Mouse (Mus musculus) ES-E14 (cell line): ENCODE results near the gene Trdn. TPM values are rescaled to one million over a fixed set of nuclear protein-coding genes. Genes with fewer than 3 reads are reported as not detected.
A peak's percentile ranks its signal among the peaks of the same experiment; 100 is the strongest.

ENCODE experiments used
- DNase-seq: peaks from one replicate; pipeline ENCODE4 v3.0.0-alpha.2; 2013; ENCODE audit warnings: low read depth, low spot score
- H3K27ac ChIP-seq: 2 replicates; pipeline ENCODE4 v1.5.1; 2012; ENCODE audit warnings: low read depth, mild to moderate bottlenecking, low read length, moderate library complexity, mixed read lengths; ENCODE audit not compliant: poor library complexity, insufficient read depth, severe bottlenecking
- H3K36me3 ChIP-seq: 2 replicates; pipeline ENCODE4 v1.6.1; 2012; ENCODE audit warnings: mild to moderate bottlenecking, low read length, moderate library complexity, mixed read lengths; ENCODE audit not compliant: control insufficient read depth, poor library complexity, insufficient read depth, severe bottlenecking
- H3K4me1 ChIP-seq, 2 experiments: fragments of 150-350 bp in 1 of 2; sonication (generic) in 1 of 2; 2 replicates each; pipeline ENCODE4 v1.6.1; 2012; ENCODE audit warnings: low read length in 2 of 2, mild to moderate bottlenecking in 1 of 2, mixed read lengths in 1 of 2; ENCODE audit not compliant: control insufficient read depth in 2 of 2, insufficient read depth in 2 of 2, poor library complexity in 1 of 2
- H3K4me3 ChIP-seq, 2 experiments: fragments of 150-350 bp in 1 of 2; sonication (generic) in 1 of 2; 2 replicates each; pipeline ENCODE4 v1.5.1; 2012; ENCODE audit warnings: low read length in 2 of 2, low read depth in 1 of 2, mild to moderate bottlenecking in 1 of 2, mixed read lengths in 1 of 2; ENCODE audit not compliant: insufficient read depth in 1 of 2, poor library complexity in 1 of 2, severe bottlenecking in 1 of 2
- H3K9ac ChIP-seq: 2 replicates; pipeline ENCODE4 v1.6.1; 2012; ENCODE audit warnings: low read depth, mild to moderate bottlenecking, low read length, mixed read lengths; ENCODE audit not compliant: poor library complexity, insufficient read depth, severe bottlenecking
- H3K9me3 ChIP-seq: fragments of 150-350 bp; sonication (generic); 2 replicates; pipeline ENCODE4 v1.6.1; 2012; ENCODE audit warnings: low read depth, mild to moderate bottlenecking, low read length; ENCODE audit not compliant: control insufficient read depth, insufficient read depth
- CHD2 ChIP-seq: IDR thresholded peaks from 2 replicates; pipeline ENCODE4 v1.6.1; 2014; ENCODE audit warnings: mild to moderate bottlenecking, low read depth, low read length, inconsistent platforms
- HCFC1 ChIP-seq: IDR thresholded peaks from 2 replicates; pipeline ENCODE4 v1.6.1; 2012; ENCODE audit warnings: low read length, inconsistent platforms, borderline replicate concordance; ENCODE audit not compliant: insufficient read depth
- MAFK ChIP-seq: IDR thresholded peaks from 2 replicates; pipeline ENCODE4 v1.6.1; 2014; ENCODE audit warnings: mild to moderate bottlenecking, low read depth, low read length, inconsistent platforms; ENCODE audit not compliant: insufficient read depth
- ZC3H11A ChIP-seq: IDR thresholded peaks from 2 replicates; pipeline ENCODE4 v1.6.1; 2012; ENCODE audit warnings: low read depth, mild to moderate bottlenecking, inconsistent platforms, low read length, borderline replicate concordance
- ZNF384 ChIP-seq: IDR thresholded peaks from 2 replicates; pipeline ENCODE4 v1.6.1; 2012; ENCODE audit warnings: low read depth, low read length, inconsistent platforms
- in situ Hi-C, 2 experiments: fragments of 600-800 bp; cut with MboI; formaldehyde crosslinking; loops; one replicate each; pipeline ENCODE4 v1.15.1; 2025; ENCODE audit warnings: low sequenced_read_pairs in 2 of 2, inconsistent platforms in 1 of 2; ENCODE audit not compliant: unreplicated experiment in 2 of 2
- total RNA-seq: library from RNA; depleted of rRNA; stranded (reverse); fragments of 300-350 nt; gene quantifications from 2 replicates; pipeline ENCODE4 v1.2.3, GENCODE M21; 2012

Gene Trdn
- total RNA-seq, 1 experiment = not detected

DNA sequence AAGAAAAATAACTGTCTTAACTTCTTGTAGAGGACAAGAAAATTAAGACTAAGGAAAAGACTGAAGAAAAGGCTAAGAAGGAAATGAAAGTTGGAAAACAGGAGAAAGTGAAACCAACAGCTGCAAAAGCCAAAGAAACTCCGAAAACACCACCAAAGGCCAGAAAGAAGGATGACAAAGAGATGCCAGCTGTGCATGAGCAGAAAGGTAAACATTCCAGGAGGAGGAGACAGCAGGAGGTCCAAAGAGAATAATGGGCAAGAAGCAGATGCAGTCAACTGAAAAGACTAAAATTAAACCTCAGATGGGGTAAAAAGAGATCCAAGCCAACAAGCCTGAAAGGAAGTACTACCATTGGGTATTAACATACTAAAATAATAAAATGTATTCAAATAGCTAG lies 115.6 kb downstream of the Trdn start:
- Histone ChIP-seq H3K4me3 (no peak overlapping the region), H3K27ac (no peak overlapping the region), H3K9ac (no peak overlapping the region)

DNA sequence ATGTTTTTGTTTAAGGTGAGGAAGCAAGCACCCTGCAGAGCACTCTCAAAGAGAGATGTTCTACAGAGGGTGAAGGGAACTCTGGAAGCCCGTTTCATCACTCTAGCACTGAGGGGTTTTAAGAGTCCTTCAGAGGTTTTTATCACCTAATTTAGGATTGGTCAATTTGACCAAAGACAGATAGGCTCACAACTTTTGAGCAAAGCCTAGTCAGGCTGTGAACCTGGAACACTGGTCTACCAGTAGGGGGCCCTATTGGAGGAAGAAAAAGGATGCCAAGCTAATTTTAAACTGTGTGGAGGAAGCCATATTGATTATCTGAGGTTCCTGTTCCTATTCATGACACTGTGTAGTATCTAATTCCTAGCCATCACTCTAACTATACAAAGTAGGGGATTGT lies 117.9 kb downstream of the Trdn start:
- TF ChIP-seq MAFK (no peak), ZC3H11A (no peak), HCFC1 (no peak), CHD2 (no peak)
- in situ Hi-C loops = no loop called here
- H3K9me3 ChIP-seq = no peaks in the 10 kb centered on the region
- H3K36me3 ChIP-seq = no peaks in the 10 kb centered on the region
- no peak overlapping the region for H3K27ac ChIP-seq
- no peak overlapping the region for H3K4me3 ChIP-seq
- DNase-seq = peak; percentile 7
- no peak overlapping the region for H3K9ac ChIP-seq
- H3K4me1 ChIP-seq = no peaks in the 10 kb centered on the region

More for the DNA sequence above, 115.6 kb downstream of the Trdn start:
- in situ Hi-C loops = no loop called here
- DNase-seq = peak; percentile 22
- Histone ChIP-seq H3K36me3 (no peaks in the 10 kb centered on the region), H3K4me1 (no peaks in the 10 kb centered on the region), H3K9me3 (no peaks in the 10 kb centered on the region)
- TF ChIP-seq CHD2 (0 out of 2 replicates have a peak, but pooled peaks have one; percentile 40), HCFC1 (no peak)

DNA sequence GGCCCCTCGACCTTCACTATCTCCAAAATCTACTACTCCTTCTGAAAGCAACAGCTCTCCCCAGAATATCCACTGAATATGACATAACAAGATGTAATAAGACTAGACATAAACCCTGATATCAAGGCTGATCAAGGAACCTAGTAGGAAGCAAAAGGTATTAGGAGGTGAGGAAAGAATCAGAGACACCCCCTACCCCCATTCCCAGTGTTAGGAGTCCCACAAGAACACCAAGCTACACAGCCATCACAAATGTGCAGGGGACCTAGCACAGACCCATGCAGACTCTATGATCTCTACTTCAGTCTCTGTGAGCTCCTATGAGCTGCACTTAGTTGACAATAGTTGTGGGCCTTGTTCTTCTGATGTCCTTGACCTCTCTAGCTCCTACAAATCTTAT lies 130.1 kb downstream of the Trdn start:
- DNase-seq = no peak
- in situ Hi-C loops = no loop called here
- Histone ChIP-seq H3K9me3 (no peaks in the 10 kb centered on the region), H3K36me3 (no peaks in the 10 kb centered on the region), H3K4me3 (no peak overlapping the region), H3K9ac (no peak overlapping the region), H3K27ac (no peak overlapping the region), H3K4me1 (no peaks in the 10 kb centered on the region)
- TF ChIP-seq ZNF384 (no peak), MAFK (no peak), ZC3H11A (no peak), CHD2 (no peak), HCFC1 (no peak)

DNA sequence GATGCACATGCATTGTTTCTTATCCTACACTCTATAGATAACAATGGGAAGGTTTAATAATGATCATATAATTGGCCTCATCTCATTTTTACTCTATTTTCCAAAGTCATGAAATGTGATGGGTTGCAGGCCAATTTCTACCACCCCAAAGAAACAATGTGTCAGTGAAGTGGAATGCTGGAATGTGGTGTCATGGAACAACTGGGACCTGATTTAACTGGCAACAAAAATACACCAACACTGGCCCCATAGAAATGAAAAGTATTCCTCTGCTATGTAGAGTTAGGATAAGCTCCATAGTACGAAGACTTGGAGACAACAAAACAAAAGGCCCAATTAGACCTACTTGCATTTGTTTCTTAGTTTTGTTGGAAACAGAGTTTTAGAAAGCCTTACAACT lies 173.6 kb downstream of the Trdn start:
- in situ Hi-C loops = no loop called here
- Histone ChIP-seq H3K4me3 (no peak overlapping the region), H3K36me3 (no peaks in the 10 kb centered on the region), H3K9me3 (no peaks in the 10 kb centered on the region), H3K27ac (no peak overlapping the region), H3K4me1 (no peaks in the 10 kb centered on the region), H3K9ac (no peak overlapping the region)
- DNase-seq = no peak
- no peak for TF ChIP-seq MAFK
- no peak for TF ChIP-seq ZC3H11A
- no peak for TF ChIP-seq CHD2
- no peak for TF ChIP-seq HCFC1
- TF ChIP-seq ZNF384 = no peak

DNA sequence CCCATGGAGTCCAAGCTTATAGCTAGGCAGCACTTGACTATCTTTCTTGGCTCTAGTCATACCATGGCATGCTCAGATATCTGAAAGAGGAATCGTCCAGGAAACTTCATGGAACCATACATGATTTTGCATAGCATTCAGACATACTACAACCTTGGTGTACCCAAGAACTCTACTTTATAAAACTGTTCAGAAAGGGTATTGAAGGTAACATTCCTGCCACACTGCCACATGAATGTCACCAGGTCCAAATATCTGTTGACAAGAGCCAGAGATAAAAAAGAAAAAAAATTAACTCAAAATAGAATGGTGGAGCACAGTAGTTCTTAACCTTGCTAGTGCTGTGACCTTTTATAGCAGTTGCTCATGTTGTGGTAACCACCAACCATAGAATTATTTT lies 175.8 kb downstream of the Trdn start:
- Histone ChIP-seq H3K4me1 (no peaks in the 10 kb centered on the region), H3K4me3 (no peak overlapping the region), H3K9ac (no peak overlapping the region), H3K9me3 (no peaks in the 10 kb centered on the region), H3K27ac (no peak overlapping the region), H3K36me3 (no peaks in the 10 kb centered on the region)
- in situ Hi-C loops = no loop called here
- TF ChIP-seq CHD2 (no peak), MAFK (no peak), HCFC1 (no peak), ZC3H11A (no peak), ZNF384 (no peak)
- no peak for DNase-seq
